Mouse (Mus musculus) midbrain, embryonic 13.5 days (tissue): ENCODE data around the gene Tomm40l. TPM values are rescaled to one million over a fixed set of nuclear protein-coding genes. Genes with fewer than 3 reads are reported as not detected.
"Not testable (repeated sequence)": the region's sequence is repeated elsewhere in the genome, so short reads cannot be mapped to it uniquely, and the experiment has no call there.

ENCODE experiments used
- ATAC-seq: fragments of 200-750 bp; cut with Nextera tagmentation; 2 replicates; pipeline ENCODE4 v1.8.0; 2017; ENCODE audit warnings: mild to moderate bottlenecking, moderate TSS enrichment, moderate library complexity
- H3K27ac ChIP-seq: fragments of 300-500 bp; sonication (generic); 2 replicates; pipeline ENCODE4 v1.5.1; 2015; ENCODE audit warnings: inconsistent platforms, mild to moderate bottlenecking, moderate library complexity
- H3K27me3 ChIP-seq: fragments of 300-500 bp; sonication (generic); 2 replicates; pipeline ENCODE4 v1.6.1; 2015; ENCODE audit warnings: mild to moderate bottlenecking, inconsistent platforms
- H3K36me3 ChIP-seq: fragments of 300-500 bp; sonication (generic); 2 replicates; pipeline ENCODE4 v1.6.1; 2015; ENCODE audit warnings: mild to moderate bottlenecking, inconsistent platforms
- H3K4me1 ChIP-seq: fragments of 300-500 bp; sonication (generic); replicated peaks from 2 replicates; pipeline ENCODE4 v1.6.1; 2015; ENCODE audit warnings: inconsistent platforms
- H3K4me2 ChIP-seq: fragments of 300-500 bp; sonication (generic); replicated peaks from 2 replicates; pipeline ENCODE4 v1.6.1; 2015; ENCODE audit warnings: moderate library complexity, mild to moderate bottlenecking, inconsistent platforms
- H3K4me3 ChIP-seq: fragments of 300-500 bp; sonication (generic); replicated peaks from 2 replicates; pipeline ENCODE4 v1.5.1; 2015; ENCODE audit warnings: mild to moderate bottlenecking, inconsistent platforms
- H3K9ac ChIP-seq: fragments of 300-500 bp; sonication (generic); replicated peaks from 2 replicates; pipeline ENCODE4 v1.6.1; 2015; ENCODE audit warnings: mild to moderate bottlenecking, inconsistent platforms
- H3K9me3 ChIP-seq: fragments of 300-500 bp; sonication (generic); 2 replicates; pipeline ENCODE4 v1.6.1; 2016; ENCODE audit warnings: mild to moderate bottlenecking, inconsistent platforms
- WGBS: fragments of 180-500 bp; shearing (Covaris S2); methylation state at CpG from one replicate; pipeline ENCODE4 v1.1.7; 2015; 5-methylcytosine and 5-hydroxymethylcytosine counted together
- polyA plus RNA-seq: library from polyadenylated mRNA; unstranded; fragments of >200 nt; fragmentation: Nextera tagmentation; extraction: Ambion mirVana; gene quantifications from 2 replicates; pipeline ENCODE4 v1.2.1, GENCODE M21; 2015

Tomm40l gene
- polyA plus RNA-seq, 1 experiment from 2014 or later: 37.9 TPM

GRCm38 (mm10) chr1:171248386-171249226 is 26.3 kb upstream of the Tomm40l start:
- Histone ChIP-seq H3K4me2 (peak overlapping the region; percentile 80; the same call in 1 of the 2 replicates), H3K9me3 (no peaks in the 10 kb centered on the region), H3K4me3 (no peak overlapping the region), H3K9ac (no peak overlapping the region), H3K4me1 (peaks cover 57% of the 10 kb centered on the region), H3K27me3 (no peaks in the 10 kb centered on the region), H3K27ac (0 out of 2 replicates have a peak overlapping the region, but pooled peaks have one; percentile 72), H3K36me3 (peaks cover 11% of the 10 kb centered on the region)
- WGBS: 39% methylated on average over 3 of the region's 3 CpGs
- ATAC-seq: no peak

DNA sequence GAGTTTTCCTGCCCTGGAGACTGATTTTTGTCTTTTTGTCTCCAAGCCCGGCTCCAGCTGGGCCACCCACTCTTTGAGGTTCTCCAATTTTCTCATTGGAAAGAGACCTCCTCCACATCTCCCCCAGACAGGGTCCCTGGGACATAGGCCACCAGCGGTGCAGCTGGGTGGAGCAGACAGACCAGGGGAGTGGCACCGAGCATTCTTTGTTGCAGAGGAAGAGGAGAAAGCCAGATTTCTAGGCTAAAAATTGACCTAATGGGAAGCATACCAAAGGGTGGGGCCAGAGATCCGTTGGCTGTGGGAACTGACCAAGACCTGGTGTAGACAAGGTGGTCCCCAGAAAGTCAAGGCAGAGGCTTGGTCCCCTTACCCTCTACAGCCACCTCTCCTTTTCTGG is 25.6 kb upstream of the Tomm40l start:
- H3K27ac ChIP-seq: peak overlapping the region; percentile 72; the same call in 1 of the 2 replicates
- peaks cover 17% of the 10 kb centered on the region for H3K36me3 ChIP-seq
- H3K4me2 ChIP-seq: peak overlapping the region; percentile 80
- 26% methylated on average over 4 of the region's 4 CpGs for WGBS
- ATAC-seq: no peak
- H3K4me1 ChIP-seq: peaks cover 57% of the 10 kb centered on the region
- H3K9ac ChIP-seq: peak overlapping the region; percentile 56
- no peaks in the 10 kb centered on the region for H3K27me3 ChIP-seq
- no peaks in the 10 kb centered on the region for H3K9me3 ChIP-seq
- H3K4me3 ChIP-seq: peak overlapping the region; percentile 68

DNA sequence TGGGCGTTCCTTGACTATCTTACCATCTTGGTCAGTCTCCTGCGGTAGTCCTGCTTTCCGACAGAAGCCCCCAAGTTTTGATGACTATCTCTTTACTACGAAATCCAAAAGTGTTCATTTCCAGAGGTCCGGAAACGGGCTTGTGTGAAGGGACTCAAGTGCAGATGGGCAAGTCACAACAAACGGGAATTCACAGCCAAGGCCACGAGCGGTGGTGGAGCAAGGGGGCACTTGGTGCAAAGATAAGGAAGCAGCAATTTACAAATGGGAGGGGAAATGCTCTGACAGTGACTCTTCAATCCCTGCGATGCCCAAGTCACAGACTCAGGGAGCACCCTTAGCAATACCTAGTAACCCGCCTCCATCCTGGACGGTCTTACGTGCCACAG is 25.1 kb upstream of the Tomm40l start:
- peaks cover 22% of the 10 kb centered on the region for H3K36me3 ChIP-seq
- H3K27ac ChIP-seq: peak overlapping the region; percentile 72
- 16% methylated on average over 13 of the region's 13 CpGs for WGBS
- peak overlapping the region; percentile 68 for H3K4me3 ChIP-seq
- no peaks in the 10 kb centered on the region for H3K9me3 ChIP-seq
- peak; percentile 8 for ATAC-seq
- peak overlapping the region; percentile 56 for H3K9ac ChIP-seq
- H3K4me2 ChIP-seq: peak overlapping the region; percentile 80
- H3K27me3 ChIP-seq: no peaks in the 10 kb centered on the region
- peaks cover 55% of the 10 kb centered on the region for H3K4me1 ChIP-seq

DNA sequence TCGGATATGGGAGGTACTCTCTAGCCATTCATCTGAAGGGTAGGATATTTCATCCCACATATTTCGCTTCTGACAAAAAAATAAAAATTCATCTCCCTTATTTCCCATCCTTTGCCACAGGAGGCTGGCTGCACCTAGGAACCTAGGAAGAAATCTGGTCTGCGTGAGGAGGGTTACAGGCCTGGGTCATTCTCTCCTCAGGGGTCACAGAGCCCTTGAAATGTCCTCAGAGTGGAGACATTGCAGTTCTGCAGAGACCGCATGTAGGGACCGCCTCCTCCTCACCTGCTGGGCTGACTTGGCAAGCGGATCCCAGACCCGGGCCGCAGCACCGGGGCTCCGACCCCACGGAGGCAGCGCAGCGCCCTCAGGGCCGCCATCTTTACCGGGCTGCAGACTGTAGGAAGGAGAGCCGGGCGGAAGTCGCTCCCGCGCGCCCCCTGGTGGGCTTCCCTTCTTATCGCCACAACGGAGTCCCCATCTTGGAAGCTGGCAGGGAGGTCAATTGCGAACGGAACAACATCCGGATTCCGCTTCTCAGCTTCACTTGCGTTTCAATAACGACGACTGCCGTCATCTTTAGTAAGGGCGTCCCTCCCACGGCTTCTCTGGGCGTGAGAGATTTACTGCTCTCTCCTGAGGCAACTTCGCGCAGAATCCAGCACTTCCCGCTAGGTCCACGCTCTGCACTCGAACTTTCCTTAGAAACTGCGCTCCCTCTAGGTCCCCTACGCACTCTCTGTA is 24.6 kb upstream of the Tomm40l start:
- H3K4me1 ChIP-seq: peaks cover 50% of the 10 kb centered on the region
- WGBS: under 1% methylated on average over 41 of the region's 41 CpGs
- peak; percentile 92 for ATAC-seq
- H3K4me3 ChIP-seq: peak overlapping the region; percentile 68
- H3K9ac ChIP-seq: peak overlapping the region; percentile 92
- peak overlapping the region; percentile 80 for H3K4me2 ChIP-seq
- peaks cover 28% of the 10 kb centered on the region for H3K36me3 ChIP-seq
- H3K27me3 ChIP-seq: no peaks in the 10 kb centered on the region
- no peaks in the 10 kb centered on the region for H3K9me3 ChIP-seq
- peak overlapping the region; percentile 72 for H3K27ac ChIP-seq

- H3K4me2 ChIP-seq: no peak overlapping the region
- no peaks in the 10 kb centered on the region for H3K9me3 ChIP-seq
- 95% methylated on average over 8 of the region's 8 CpGs for WGBS
- ATAC-seq: no peak
- H3K36me3 ChIP-seq: peaks cover 43% of the 10 kb centered on the region
- H3K27me3 ChIP-seq: no peaks in the 10 kb centered on the region
- peaks cover 34% of the 10 kb centered on the region for H3K4me1 ChIP-seq
- H3K4me3 ChIP-seq: peak overlapping the region; percentile 68; the same call in 1 of the 2 replicates
- no peak overlapping the region for H3K27ac ChIP-seq
- H3K9ac ChIP-seq: no peak overlapping the region
Observed at GRCm38 (mm10) chr1:171245353-171245752, 23.0 kb upstream of the Tomm40l start.

GRCm38 (mm10) chr1:171241952-171242351 is 19.6 kb upstream of the Tomm40l start:
- ATAC-seq: not testable (repeated sequence)
- H3K36me3 ChIP-seq: peaks cover 76% of the 10 kb centered on the region
- 88% methylated on average over 12 of the region's 12 CpGs for WGBS

GRCm38 (mm10) chr1:171240911-171241310 is 18.6 kb upstream of the Tomm40l start:
- peaks cover 86% of the 10 kb centered on the region for H3K36me3 ChIP-seq

More at GRCm38 (mm10) chr1:171241952-171242351, 19.6 kb upstream of the Tomm40l start:
- H3K9me3 ChIP-seq, H3K27ac ChIP-seq, H3K9ac ChIP-seq, H3K27me3 ChIP-seq, H3K4me2 ChIP-seq, H3K4me3 ChIP-seq: not testable (repeated sequence)
- H3K4me1 ChIP-seq: peaks cover 12% of the 10 kb centered on the region

GRCm38 (mm10) chr1:171239992-171240744 is 17.9 kb upstream of the Tomm40l start:
- H3K4me3 ChIP-seq: no peak overlapping the region
- no peak for ATAC-seq
- H3K4me2 ChIP-seq: no peak overlapping the region
- no peaks in the 10 kb centered on the region for H3K4me1 ChIP-seq
- no peak overlapping the region for H3K27ac ChIP-seq
- WGBS: 82% methylated on average over 15 of the region's 15 CpGs
- no peaks in the 10 kb centered on the region for H3K9me3 ChIP-seq
- no peaks in the 10 kb centered on the region for H3K27me3 ChIP-seq
- H3K36me3 ChIP-seq: peaks cover 92% of the 10 kb centered on the region
- H3K9ac ChIP-seq: no peak overlapping the region

More at GRCm38 (mm10) chr1:171240911-171241310, 18.6 kb upstream of the Tomm40l start:
- H3K4me2 ChIP-seq: no peak overlapping the region
- no peak for ATAC-seq
- no peaks in the 10 kb centered on the region for H3K9me3 ChIP-seq
- 93% methylated on average over 10 of the region's 10 CpGs for WGBS
- H3K27ac ChIP-seq: no peak overlapping the region
- no peak overlapping the region for H3K4me3 ChIP-seq
- no peaks in the 10 kb centered on the region for H3K27me3 ChIP-seq
- peaks cover 6% of the 10 kb centered on the region for H3K4me1 ChIP-seq
- no peak overlapping the region for H3K9ac ChIP-seq

DNA sequence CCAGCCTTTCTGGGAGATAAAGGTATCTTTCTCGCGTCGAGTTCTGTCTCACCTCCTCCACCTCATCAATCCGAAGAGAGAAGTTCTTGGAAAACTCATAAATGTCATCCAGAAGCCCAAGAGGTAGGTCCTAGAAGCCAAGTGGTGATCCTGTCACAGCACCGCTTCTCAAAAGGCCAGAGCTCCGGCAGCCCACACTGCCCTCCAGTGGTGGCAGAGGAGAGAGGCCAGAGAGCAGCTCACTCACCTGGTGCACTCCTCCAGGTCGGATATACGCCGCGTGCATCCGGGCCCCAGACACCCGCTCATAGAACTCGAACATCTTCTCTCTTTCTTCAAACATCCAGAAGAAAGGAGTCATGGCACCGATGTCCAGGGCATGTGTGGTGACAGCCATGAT is 16.1 kb upstream of the Tomm40l start:
- Histone ChIP-seq H3K4me2 (no peak overlapping the region), H3K36me3 (peaks cover 98% of the 10 kb centered on the region), H3K9ac (no peak overlapping the region), H3K27me3 (no peaks in the 10 kb centered on the region), H3K9me3 (no peaks in the 10 kb centered on the region), H3K27ac (no peak overlapping the region), H3K4me3 (no peak overlapping the region), H3K4me1 (no peaks in the 10 kb centered on the region)
- 69% methylated on average over 14 of the region's 14 CpGs for WGBS
- no peak; the same call in 1 of the 2 replicates for ATAC-seq

DNA sequence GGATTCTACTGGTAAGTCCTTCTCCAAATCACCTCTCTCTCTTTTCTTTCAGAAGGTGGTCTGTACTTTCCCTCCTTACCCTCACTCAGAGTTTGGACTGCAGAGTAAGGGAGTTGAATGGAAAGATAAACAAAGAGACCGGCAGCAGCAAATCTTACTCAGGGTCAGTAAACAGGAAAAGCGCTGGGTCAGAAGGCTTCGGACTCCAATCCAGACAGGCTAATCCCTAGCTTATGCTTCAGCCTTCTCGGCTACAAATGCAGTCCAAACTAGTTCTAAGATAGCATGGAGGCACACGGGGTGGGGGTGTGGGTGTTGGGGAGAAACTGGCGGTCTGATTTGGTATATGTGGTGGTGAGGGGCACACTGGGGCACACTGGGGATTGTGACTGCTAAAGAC is 15.1 kb upstream of the Tomm40l start:
- Histone ChIP-seq H3K9me3 (no peaks in the 10 kb centered on the region), H3K4me2 (no peak overlapping the region), H3K27ac (no peak overlapping the region), H3K27me3 (no peaks in the 10 kb centered on the region), H3K4me1 (no peaks in the 10 kb centered on the region), H3K9ac (no peak overlapping the region), H3K4me3 (no peak overlapping the region), H3K36me3 (peaks cover 89% of the 10 kb centered on the region)
- WGBS: 71% methylated on average over 6 of the region's 6 CpGs
- no peak for ATAC-seq

DNA sequence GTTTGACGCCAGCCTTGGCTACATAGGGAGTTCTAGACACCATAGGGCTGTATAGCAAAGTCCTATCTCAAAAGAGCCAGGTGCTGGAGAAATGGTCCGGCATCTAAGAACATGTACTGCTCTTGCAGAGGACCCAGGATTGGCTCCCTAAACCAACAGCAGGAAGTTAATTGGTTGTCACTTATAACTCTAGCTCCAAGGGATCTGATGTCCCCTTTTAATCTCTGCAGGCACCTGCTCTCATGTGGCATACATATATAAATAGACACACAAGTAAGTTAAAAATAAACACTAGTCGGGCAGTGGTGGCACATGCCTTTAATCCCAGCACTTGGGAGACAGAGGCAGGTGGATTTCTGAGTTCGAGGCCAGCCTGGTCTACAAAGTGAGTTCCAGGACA is 13.5 kb upstream of the Tomm40l start:
- 92% methylated on average over 4 of the region's 4 CpGs for WGBS
- Histone ChIP-seq H3K27me3 (no peaks in the 10 kb centered on the region), H3K4me3 (no peak overlapping the region), H3K27ac (no peak overlapping the region), H3K4me2 (no peak overlapping the region), H3K36me3 (peaks cover 73% of the 10 kb centered on the region), H3K9ac (no peak overlapping the region), H3K4me1 (no peaks in the 10 kb centered on the region), H3K9me3 (no peaks in the 10 kb centered on the region)
- no peak for ATAC-seq
